Mouse (Mus musculus) activated CD4-positive, CD25-positive, alpha-beta regulatory T cell, adult 4 months (primary cell): ENCODE data around the gene 1700001C19Rik. TPM values are rescaled to one million over a fixed set of nuclear protein-coding genes. Genes with fewer than 3 reads are reported as not detected.

Source experiments
- ATAC-seq: one replicate; pipeline ENCODE4 v1.8.0; 2017
- polyA plus RNA-seq, 2 experiments: library from polyadenylated mRNA; unstranded; fragments of 100-300 nt; shearing (Covaris generic); gene quantifications; one replicate each; pipeline ENCODE4 v1.2.1; 2017

1700001C19Rik gene
- polyA plus RNA-seq, 2 experiments from 2014 or later, result not detected

DNA sequence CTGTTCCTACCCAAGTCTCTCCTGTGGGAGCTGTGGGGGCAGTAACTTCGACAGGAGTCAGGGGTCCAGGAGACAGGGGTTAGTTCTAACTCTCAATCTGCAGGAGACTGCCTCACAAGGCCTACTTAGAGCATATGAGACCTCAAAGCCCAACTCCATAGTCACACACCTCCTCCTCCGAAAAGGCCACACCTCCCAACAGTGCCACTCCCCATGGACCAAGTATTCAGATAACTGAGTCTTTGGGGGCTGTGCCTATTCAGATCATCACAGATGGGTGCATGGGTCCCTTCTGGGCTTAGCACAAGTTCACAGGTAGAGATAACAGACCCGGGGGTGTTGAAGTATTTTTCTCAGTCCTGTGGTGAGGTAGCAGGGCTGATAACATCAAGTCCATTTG is 24.5 kb upstream of the 1700001C19Rik start:
- ATAC-seq, result no peak

DNA sequence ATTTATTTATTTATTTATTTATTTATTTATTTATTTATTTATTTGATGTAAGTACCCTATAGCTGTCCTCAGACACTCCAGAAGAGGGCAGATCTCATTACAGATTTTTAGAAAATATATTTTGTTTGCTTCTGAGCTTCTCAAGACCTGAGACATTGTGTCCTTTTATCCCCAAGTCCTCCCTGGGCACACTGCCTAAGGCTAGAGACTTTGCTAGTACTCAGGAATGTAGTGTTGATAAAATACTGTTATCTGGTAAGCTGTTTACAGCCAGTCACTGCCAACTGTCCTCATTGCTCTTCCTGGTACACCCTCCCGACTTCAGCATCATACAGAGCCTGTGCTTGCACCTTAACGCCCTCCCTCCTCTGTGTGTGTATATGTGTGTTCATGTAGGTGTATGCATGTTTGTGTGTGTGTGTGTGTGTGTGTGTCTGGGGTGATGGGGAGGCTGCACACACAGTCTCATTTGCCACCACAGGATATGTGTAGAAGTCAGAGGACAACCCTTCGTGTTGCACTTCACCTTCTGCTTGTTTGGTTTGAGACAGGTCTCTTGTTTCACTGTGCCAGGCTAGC is 22.3 kb upstream of the 1700001C19Rik start:
- no peak for ATAC-seq

DNA sequence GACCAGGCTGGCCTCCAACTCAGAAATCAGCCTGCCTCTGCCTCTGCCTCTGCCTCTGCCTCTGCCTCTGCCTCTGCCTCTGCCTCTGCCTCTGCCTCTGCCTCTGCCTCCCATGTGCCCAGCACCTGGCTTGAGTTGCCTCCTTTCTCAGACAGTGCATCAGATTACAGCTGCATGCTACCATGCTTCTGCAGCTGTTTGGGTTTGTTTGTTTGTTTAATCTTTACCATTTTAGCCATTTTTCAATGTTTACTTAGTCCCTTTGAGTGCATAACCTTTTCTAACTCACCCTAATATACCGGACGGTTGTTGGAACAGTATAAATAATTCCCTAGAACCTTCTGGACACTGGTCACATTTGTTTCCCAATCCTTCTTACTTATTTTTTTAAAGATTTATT is 21.8 kb upstream of the 1700001C19Rik start:
- no peak for ATAC-seq

DNA sequence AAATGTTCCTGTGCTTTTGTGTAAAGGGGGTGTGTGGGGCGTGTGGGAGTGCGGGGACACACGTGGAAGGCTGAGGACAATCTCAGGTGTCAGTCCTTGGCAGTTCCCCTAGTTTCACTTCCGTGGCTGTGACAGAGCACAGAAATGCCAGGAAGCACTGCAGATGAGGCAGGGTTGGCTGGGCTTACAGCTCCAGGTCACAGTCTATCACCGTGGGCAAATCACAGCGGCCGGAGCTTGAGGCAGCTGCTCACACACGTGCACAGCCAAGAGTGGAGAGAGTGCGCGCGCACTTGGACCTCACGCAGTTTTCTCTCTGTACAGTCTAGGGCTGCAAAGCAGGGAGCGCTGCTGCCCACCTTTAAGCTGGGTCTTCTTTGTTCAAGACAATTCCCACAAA is 21.1 kb upstream of the 1700001C19Rik start:
- ATAC-seq, result no peak

DNA sequence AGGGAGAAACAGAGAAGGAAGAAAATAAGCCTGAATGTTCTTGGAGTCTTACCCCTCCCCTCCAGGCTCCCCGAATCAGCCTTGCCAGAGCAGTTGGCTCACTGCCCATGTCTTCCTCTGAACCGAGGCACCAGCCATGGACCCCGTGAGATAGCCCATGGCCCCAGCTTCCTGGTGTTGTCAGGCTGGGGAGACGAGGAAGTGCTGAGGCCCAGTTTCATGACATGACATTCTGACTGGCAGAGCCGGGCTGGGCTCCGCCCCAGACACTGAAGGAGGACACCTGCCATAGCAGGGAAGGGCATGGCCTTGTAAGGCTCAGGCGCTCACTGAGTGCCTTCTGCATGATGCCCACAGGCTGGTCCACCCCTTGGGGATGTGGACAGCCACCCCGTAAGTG is 17.5 kb upstream of the 1700001C19Rik start:
- no peak for ATAC-seq

DNA sequence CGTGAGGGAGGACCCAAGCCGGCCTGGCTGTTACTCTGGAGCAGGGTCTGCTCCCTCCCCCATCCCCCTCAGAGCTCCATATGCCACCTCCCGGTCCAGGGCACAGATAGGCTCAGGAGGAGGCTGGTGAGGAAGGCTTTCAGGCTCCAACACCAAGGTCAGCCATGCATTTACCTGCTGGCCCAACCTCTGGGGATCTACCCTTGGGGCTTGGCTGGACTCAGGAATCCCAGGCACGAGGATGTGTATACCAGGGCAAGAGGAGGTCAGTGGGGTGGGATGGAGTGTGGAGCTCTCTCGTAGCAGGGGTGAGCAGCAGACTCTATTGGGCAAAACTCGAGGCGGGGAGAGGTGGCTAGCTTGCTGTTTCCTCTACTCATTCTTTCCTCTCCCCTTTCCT is 15.7 kb upstream of the 1700001C19Rik start:
- ATAC-seq, result no peak

DNA sequence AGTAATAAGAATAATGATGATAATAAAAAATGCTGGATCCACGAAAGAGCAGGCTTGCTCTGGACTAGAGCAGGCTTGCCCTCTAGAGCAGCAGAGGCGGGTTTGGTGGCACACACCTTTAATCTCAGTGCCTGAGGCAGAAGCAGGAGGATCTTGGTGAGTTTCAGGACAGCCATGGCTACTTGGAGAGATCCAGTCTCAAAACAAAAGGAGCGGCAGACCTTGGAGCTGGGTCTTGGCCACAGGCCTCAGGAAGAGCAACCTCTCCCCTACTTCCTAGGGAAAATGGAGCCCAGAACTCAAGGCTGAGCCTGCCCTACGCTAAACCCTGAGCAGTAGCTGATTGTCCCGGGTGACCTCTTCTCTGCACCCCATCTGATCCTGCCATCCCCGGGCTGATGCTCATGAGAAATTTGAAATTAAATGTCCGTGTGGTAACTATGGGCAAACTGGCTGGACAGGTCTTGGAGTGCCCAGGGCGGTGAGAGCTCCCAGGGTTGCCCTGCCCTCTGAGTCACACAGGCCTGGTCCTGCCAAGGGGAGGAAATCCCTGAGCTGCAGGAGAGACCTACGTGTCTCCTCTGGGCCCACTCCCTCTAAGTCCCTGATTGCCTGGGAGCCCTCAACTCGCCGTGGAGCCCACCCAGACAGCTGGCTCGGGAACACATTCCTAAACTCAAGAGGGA is 13.8 kb upstream of the 1700001C19Rik start:
- no peak for ATAC-seq

DNA sequence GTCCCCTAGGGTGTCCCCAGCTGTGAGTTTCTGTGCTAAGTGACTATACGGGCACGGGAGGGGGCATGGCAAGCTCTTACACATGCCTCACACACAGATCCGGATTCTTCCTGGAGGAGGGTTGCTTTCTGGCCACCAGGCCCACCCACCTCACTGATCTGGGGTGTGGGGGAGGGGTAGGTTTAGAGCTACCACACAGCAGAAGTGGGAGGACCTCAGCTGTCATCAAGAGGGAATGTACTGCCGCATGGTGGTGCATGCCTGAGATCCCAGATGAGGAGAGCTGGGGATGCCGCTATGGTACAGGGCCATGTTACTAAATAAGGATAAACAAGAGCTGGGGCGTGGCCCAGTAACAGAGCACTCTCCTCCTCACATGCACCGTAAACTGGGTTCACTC is 13.1 kb upstream of the 1700001C19Rik start:
- no peak for ATAC-seq

DNA sequence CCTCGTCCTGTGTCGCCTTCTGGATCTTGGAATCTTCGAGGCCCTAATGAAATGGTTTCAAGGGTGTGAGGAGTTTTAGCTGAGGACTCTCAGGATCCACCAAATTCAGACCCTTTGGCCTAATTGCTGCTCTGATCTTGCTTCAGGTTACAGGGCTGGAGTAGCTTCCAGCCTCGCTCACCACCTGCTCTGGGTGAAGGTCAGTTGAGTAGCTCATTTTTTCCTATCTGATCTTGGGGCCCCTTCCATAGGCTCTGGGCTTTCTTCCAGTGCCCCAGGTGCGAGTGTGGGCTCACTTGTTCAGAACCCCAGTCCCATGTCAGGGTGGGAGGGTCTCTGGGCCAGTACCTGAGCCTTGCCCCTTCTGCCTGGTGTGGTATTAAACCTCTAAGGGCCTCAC is 12.3 kb upstream of the 1700001C19Rik start:
- no peak for ATAC-seq

DNA sequence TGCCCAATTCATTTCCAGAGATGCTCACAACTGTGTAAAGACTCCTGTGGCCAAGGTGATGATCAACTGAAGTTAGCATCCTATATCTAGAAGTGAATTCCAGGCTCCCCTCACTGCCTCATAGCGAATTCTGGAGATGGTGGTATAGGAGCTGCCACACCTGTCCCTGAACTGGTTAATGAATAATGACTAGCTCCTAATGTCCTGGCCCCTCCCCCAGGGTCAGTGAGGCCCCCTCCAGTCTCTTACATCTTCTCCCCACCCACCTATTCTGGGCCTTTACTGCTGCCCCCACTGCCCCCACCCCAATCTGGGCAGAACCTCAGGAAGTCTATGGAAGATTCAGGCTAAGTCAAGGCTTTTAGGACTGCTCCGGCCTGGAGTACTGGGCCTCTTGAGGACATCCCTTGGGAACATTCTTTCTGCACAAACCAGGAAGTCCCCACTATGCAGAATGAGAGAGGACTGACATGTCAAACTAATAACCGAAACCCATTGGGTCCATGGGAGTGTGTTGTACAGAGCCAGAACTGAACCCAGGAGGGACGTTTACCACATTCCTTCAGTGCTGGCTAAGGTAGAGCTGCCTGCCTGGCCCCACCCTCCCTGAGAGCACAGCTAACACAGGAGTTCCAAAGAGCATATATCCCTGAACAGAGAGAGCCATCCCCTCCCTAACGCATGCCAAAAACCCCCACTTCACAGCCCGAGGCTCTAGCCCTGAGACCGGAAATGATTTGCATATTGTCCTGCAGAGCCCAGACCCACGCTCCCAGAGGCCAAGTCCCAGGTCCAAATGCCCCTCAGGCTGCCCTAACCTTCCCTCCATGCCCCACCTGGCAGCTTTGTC is 11.6 kb upstream of the 1700001C19Rik start:
- ATAC-seq, result no peak

DNA sequence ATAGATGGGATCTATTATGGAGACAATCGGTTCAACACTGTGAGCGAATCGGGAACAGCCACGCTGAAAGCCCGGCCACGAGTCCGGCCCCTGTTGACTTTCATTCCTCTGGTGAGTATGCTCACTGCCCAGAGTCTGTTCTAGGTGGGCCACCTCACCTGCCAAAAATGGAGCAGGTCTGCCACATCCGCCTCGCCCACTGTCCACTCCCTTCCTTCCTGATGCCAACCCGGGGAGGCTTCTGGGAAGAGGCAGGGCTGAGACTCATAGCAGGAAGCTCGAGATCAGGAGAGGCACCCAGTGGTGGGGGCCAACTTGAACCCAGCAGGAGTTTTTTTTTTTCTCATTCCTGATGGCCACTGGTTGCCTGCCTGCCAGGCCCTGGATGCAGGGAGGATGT is 9.4 kb upstream of the 1700001C19Rik start:
- ATAC-seq, result no peak

DNA sequence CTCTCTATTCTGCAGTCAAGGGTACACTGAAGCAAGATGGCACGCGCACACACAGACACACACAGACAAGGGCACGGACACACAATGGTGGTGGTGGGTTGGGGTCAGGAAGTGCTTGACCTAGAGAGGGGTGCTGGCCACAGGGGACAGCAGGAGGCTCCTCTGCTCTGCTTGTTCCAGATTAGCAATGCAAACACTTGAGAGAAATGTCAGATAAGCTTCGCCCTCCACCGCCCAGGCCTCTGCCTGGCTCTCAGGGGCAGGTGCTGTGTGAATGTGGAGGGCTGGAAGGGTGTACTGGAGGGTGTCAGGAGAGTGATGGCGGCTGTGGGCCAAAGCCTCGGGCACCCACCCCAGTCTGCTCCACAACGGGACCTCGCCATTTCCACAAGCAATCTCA is 8.8 kb upstream of the 1700001C19Rik start:
- ATAC-seq, result no peak

DNA sequence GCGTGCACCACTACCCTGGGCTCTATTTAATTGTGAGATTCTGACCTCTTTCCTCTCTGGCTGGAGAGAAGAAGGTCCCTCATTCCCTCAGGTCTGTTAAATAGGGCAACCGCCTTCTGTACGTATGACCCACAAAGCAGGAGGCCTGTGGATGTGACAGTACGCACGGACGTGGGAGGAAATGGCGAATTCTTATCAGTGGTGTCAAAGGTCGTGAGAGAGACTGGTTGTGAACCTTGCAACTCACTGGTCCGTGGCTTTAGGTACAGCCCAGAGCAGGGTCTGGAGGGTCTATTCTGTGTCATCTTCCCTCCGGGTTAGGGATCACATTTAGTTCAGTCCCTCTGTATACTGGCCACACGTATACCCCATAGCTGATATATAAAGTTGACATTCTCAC is 8.3 kb upstream of the 1700001C19Rik start:
- ATAC-seq, result no peak

DNA sequence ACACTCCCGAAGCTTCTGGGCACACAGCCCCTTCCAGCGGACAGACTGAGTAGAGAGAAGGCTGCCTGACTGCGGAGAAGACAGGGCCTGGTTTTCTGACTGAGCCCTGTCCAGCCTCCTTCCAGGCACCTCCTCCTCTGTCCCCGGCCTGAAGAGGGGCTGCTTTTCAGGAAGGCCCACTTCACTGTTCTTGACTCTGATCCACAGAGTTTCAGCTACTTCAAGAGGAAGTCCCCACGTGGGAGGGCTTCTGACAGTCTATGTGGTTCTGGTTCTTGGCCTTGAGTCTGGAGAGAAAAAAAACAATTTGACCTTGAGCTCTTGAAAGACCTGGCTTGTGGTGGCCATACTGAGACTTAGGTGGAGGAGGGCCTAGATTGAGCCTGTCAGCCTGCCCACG is 6.9 kb upstream of the 1700001C19Rik start:
- no peak for ATAC-seq

DNA sequence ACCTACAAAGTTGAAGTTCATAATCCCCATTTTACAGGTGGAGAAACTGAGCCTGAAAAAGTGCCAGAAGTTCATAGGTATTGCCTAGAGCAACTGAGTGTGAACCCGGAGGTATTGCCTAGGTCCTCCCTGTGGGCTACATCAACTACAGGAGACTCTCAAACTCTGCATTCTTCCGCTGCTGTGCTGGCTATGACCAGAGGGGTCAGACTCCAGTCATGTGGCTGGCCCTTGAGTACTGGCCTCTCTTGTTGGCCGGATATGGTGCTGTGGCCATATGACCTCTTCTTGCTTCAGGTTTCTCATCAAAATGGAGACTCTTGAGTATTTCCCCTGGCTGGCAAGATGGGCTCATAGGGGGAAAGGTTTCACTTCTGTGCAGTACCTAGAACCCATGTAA is 5.1 kb upstream of the 1700001C19Rik start:
- no peak for ATAC-seq

DNA sequence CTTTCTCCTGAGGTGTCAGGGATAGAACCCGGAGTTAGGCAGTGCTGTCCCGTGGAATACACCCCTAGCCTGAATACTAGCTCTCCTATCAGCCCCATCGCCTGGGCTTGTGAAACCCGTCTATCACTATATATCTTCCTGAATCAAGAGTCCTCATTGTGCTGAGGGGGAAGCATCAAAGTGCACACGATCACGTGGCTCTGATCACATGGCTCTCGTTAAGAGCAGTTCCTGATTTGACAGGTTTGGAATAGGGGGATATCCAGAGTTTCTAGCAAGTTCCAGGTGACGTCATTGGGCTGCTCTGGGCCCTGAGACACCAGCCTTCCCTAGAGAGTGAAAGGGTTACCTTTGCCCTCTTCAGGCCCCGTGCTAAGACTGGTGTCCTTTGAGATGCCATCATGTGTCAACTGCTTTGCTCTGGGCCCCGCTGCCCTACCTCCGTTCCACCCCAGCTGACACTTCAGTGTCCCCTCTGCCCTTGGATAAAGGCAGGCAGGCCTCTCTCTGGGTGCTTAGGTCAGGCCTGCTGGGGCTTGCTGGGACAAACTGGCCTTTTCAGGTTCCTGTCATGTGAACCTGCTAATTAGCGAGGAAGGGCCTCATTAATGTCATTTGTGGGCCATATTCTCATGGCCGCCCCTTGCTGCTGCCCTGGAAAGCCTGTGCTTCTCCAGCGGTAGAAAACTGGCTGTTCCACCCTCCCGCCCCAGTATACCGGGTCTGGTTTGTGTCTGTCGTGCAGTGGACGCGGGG is 4.3 kb upstream of the 1700001C19Rik start:
- ATAC-seq, result no peak

DNA sequence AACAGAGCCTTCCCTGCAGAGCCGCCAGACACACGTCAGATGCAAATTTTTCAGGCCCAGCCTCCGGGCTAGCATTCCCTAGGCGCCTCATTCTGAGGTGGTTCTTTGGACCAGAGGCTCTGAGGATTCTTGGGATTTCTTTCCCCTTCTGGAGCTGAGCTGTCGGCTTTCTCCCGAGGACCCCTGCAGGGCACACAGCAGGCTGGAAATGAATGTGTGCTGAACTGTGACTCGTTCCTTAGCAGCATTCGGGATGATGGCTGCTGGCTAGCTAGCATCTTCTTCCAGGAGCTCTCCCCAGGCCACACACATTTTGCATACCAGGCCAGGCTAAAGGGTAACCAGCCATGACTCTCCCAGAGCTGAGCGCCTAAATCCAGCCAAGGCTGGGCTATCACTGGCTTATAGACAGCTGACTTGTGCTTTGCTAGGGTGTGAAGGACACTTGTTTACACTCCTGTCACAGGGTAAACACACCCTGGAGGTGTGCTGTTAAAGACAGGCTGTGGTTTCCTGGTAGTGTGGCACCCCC is 3.2 kb upstream of the 1700001C19Rik start:
- ATAC-seq, result no peak

DNA sequence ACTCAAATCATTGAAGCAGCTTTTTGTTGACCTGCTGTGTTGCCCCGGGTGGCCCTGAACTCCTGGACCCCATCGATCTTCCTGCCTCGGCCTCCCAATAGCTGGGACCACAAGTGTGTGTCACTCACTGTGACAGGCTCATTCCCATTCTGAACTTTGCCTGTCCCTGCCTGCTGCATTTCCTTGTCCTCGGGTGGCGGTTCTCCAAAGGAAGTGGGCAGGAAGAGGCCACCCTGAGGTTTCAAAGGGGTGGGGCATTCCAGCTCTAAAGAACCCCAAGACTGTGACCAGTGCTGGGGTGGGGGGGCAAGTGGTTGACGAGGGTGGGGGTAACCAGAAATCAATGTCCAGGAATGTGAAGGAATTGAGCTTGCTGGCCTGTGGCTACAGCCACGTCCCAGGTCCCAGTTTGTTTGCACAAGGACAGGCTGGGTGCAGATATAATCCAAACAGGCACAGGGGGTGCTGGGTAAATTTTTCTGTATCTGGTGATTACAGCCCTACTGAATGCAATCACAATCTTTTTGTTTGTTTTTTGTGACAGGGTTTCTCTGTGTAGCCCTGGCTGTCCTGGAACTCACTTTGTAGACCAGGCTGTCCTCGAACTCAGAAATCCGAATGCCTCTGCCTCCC is 2.3 kb upstream of the 1700001C19Rik start:
- ATAC-seq, result no peak

DNA sequence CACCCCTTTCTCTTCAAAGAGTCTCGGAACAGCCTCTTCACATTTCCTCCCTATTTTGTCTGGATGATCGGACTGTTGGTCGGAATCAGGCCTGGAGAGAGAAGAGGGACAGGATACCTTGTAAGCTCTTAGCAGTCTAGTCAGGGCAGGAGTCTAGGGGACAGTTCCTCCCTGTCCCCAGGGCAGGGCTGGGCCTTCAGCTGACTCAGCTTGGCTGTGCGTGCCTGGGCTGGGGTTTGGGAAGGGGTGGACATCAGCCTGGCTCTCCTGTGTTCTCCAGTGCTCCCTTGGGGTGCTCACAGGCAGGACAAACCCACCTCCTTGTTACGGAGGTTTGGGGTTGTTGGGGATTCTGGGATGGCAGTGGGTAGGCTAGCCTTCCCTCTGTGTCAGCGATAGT is 1.4 kb upstream of the 1700001C19Rik start:
- no peak for ATAC-seq

DNA sequence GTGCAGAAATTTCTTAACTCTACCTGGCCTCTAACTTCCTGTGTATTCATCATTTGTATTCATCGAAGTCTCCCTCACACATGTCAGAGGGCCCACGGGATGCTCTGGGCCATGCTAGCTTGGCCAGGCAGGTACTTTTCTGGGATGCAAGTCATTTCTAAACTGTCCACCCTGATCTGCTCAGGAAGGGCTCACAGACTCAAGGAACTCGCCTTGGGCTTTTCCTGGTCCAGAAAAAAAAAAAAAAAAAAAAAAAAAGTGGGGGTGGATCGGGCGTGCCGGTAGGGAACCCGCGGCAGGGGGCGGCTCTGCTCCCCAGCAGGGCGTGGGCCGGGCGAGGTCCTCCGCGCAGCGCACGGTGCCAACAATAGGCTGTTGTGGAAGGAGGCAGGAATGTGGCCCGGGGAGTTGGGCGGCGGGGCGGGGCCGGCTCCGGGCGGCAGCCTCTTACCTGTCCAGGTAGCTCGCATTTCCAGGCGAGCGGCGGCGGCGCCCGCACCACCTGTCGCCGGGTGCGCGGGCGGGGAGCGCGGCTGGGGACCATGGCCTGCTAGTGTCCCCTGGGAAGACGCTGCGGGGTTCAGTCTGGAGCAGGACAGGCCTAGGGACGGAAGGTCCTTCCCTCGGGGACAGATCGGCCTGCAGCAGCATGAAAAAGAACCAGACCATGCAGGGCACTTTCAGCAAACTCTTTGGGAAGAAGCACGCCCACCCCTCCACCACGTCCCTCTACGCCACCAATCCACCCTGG is 845 bp downstream of the 1700001C19Rik start, which contains the start of gene AI661453:
AI661453 (plus strand) TSS at position 460 of the 751 bp plus-strand sequence.
- no peak for ATAC-seq

DNA sequence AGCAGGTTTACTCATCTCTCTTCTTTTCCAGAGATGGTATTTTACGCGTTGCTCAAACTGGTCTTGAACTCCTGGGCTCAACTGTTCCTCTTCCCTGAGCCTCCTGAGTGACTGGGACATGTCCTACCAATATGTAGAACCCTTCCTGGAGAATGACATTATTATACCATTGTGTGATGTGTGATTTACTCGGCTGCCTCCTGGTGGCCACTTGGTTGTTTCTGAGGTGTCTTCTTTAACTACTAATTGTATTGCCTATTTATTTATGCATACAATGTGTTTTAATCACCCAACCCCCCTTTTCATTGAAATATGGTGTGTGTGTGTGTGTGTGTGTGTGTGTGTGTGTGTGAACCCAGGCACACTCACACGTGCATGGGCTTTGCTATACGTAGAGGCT is 6.4 kb downstream of the 1700001C19Rik start:
- ATAC-seq, result no peak
